Mouse (Mus musculus) lung, embryonic 14.5 days (tissue): ENCODE results near the gene Fank1. TPM values are rescaled to one million over a fixed set of nuclear protein-coding genes. Genes with fewer than 3 reads are reported as not detected.

ENCODE experiments used
- ATAC-seq: fragments of 200-750 bp; cut with Nextera tagmentation; 2 replicates; pipeline ENCODE4 v1.8.0; 2017; ENCODE audit warnings: mild to moderate bottlenecking, moderate TSS enrichment, moderate library complexity; ENCODE audit not compliant: insufficient read depth
- DNase-seq: peaks from one replicate; pipeline ENCODE4 v3.0.0-alpha.2; 2015
- H3K27ac ChIP-seq: fragments of 300-500 bp; sonication (generic); 2 replicates; pipeline ENCODE4 v1.5.1; 2014; ENCODE audit warnings: low read depth, mild to moderate bottlenecking, moderate library complexity
- H3K27me3 ChIP-seq: fragments of 300-500 bp; sonication (generic); 2 replicates; pipeline ENCODE4 v1.6.1; 2014; ENCODE audit warnings: low read length, control low read depth; ENCODE audit not compliant: insufficient read depth
- H3K36me3 ChIP-seq: fragments of 300-500 bp; sonication (generic); 2 replicates; pipeline ENCODE4 v1.6.1; 2014; ENCODE audit warnings: control low read depth; ENCODE audit not compliant: insufficient read depth
- H3K4me1 ChIP-seq: fragments of 300-500 bp; sonication (generic); 2 replicates; pipeline ENCODE4 v1.6.1; 2014; ENCODE audit warnings: antibody characterized with exemption, control low read depth; ENCODE audit not compliant: insufficient read depth
- H3K4me2 ChIP-seq: fragments of 300-500 bp; sonication (generic); 2 replicates; pipeline ENCODE4 v1.6.1; 2014; ENCODE audit warnings: mild to moderate bottlenecking
- H3K4me3 ChIP-seq: fragments of 300-500 bp; sonication (generic); 2 replicates; pipeline ENCODE4 v1.5.1; 2014; ENCODE audit warnings: low read depth, low read length
- H3K9ac ChIP-seq: fragments of 300-500 bp; sonication (generic); 2 replicates; pipeline ENCODE4 v1.6.1; 2014
- H3K9me3 ChIP-seq: fragments of 300-500 bp; sonication (generic); 2 replicates; pipeline ENCODE4 v1.6.1; 2016; ENCODE audit warnings: low read depth, low read length, control low read depth
- CTCF ChIP-seq: IDR thresholded peaks from 2 replicates; pipeline ENCODE4 v1.5.1; 2016; ENCODE audit warnings: antibody characterized with exemption, low read depth
- WGBS: fragments of 180-500 bp; shearing (Covaris S2); extraction: QIAGEN DNeasy Blood & Tissue Kit; methylation state at CpG from one replicate; pipeline ENCODE4 v1.1.7; 2014; 5-methylcytosine and 5-hydroxymethylcytosine counted together
- polyA plus RNA-seq: library from polyadenylated mRNA; unstranded; fragments of >200 nt; fragmentation: Nextera tagmentation; extraction: Ambion mirVana; gene quantifications from 2 replicates; pipeline ENCODE4 v1.2.1, GENCODE M21; 2014

Gene Fank1
- polyA plus RNA-seq, 1 experiment from 2014 or later, result 0.29 TPM

DNA sequence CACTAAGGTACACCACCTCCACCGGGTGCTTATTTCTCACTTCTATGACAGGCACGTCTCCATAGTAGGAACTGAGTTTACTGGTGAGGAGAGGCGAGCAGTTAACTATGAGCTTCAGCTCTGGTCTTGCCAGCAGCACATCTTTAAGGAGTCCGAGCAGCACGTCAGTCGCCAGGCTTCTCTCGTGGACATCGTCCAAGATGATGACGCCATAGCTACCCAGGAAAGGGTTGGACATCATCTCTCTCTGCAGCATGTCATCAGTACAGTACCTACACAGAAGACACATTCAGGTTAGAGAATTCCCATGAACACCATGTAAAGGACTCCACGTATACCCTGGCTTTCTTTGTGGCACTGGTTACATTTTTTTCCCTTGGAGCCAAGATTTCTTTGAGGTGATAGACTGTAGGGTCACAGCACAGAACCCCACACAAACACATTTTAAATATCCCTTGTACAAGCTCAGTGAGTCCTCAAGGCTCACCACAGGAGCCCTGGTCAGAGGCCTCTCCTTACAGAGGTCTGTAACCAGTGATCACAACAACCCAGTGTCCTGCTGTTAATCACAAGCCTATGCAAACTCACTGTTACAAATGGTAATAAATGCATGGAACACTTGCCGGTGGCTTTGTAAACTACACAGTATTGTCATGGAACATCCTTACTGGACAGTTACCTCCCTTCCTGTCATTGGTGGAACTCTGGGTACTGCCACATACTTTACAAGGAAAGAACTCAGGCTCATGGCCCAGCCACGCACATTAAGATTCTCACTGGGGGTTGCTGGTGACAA, 33.9 kb upstream of the Fank1 start:
- Histone ChIP-seq H3K9me3 (no peaks in the 10 kb centered on the region), H3K27me3 (no peaks in the 10 kb centered on the region), H3K27ac (no peak overlapping the region), H3K4me1 (no peaks in the 10 kb centered on the region), H3K9ac (no peak overlapping the region), H3K4me3 (no peak overlapping the region), H3K36me3 (peaks cover 6% of the 10 kb centered on the region; the same call in 1 of the 2 replicates), H3K4me2 (no peak overlapping the region)
- DNase-seq (no peak), ATAC-seq (no peak)
- TF ChIP-seq CTCF, result no peak
- WGBS, result 81% methylated on average over 12 of the region's 12 CpGs

DNA sequence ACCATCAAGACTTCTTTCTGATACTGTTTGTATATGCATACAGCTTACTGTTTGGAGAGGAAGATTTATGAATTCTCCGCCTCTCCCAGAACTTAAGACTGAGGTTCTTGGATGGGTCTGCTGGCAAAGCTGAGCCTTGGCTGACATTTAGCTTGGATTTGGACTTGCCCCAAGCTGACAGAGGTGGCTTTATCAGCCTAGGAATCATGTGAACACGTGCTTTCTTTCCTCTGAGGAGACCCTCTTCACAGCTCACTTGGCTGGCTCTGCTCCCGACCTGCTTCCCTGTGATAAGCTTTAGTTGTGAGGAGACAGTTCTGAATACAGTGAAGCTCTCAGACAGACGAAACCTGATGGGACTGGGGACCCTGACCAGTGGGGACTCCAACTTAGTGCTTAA, 33.0 kb upstream of the Fank1 start:
- Histone ChIP-seq H3K9ac (no peak overlapping the region), H3K9me3 (no peaks in the 10 kb centered on the region), H3K27ac (no peak overlapping the region), H3K4me3 (no peak overlapping the region), H3K27me3 (no peaks in the 10 kb centered on the region), H3K4me1 (no peaks in the 10 kb centered on the region), H3K36me3 (peaks cover 6% of the 10 kb centered on the region; the same call in 1 of the 2 replicates), H3K4me2 (no peak overlapping the region)
- 40% methylated on average over 4 of the region's 4 CpGs for WGBS
- ATAC-seq (no peak), DNase-seq (peak; percentile 36)
- TF ChIP-seq CTCF, result no peak

DNA sequence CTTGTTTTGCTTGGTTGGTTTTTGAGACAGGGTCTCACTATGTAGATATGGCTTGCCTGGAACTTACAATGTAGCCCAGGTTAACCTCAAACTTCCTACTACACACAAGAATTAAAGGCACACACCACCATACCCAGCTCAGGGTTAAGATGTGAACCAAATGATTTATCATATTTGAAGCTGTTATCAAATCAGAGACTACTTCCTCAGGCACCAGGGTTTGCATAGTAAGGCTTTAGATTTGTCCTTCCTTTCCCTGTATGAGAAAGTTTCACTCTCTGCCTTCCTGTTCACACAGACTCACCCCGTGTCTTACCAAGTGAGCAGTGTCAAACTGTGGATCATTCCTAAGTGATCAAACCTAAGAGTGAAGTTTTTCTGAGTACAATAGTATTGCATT, 32.5 kb upstream of the Fank1 start:
- Histone ChIP-seq H3K4me3 (no peak overlapping the region), H3K4me2 (no peak overlapping the region), H3K9ac (no peak overlapping the region), H3K36me3 (peaks cover 6% of the 10 kb centered on the region; the same call in 1 of the 2 replicates), H3K27ac (0 out of 2 replicates have a peak overlapping the region, but pooled peaks have one; percentile 37), H3K27me3 (no peaks in the 10 kb centered on the region), H3K4me1 (no peaks in the 10 kb centered on the region), H3K9me3 (no peaks in the 10 kb centered on the region)
- DNase-seq (no peak), ATAC-seq (no peak)
- no peak for TF ChIP-seq CTCF
- WGBS, result 76% methylated on average over 1 of the region's 1 CpGs

DNA sequence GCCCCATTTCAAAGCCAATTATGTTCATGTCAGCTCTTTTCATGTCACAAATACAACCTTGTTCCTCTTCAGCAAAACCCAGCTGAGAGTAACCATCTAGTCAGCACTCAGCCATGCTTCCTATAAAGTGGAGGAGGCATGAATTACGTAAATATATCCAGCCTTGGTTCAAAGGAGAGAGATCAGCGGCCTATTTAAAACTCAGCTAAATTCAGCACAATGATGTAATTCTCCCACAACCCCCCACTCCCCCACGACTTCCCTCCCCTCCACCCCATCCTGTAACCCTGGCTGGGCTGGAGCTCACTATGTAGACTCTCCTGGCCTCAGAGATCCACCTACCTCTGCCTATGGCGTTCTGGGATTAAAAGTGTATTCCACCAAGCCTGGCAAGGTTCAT, 32.0 kb upstream of the Fank1 start:
- DNase-seq, result peak; percentile 33
- Histone ChIP-seq H3K9ac (no peak overlapping the region), H3K9me3 (no peaks in the 10 kb centered on the region), H3K27ac (0 out of 2 replicates have a peak overlapping the region, but pooled peaks have one; percentile 37), H3K36me3 (peaks cover 6% of the 10 kb centered on the region; the same call in 1 of the 2 replicates), H3K4me2 (no peak overlapping the region), H3K4me3 (no peak overlapping the region), H3K27me3 (no peaks in the 10 kb centered on the region), H3K4me1 (no peaks in the 10 kb centered on the region)
- ATAC-seq, result peak; percentile 47; the same call in 1 of the 2 replicates
- no peak for TF ChIP-seq CTCF
- 37% methylated on average over 4 of the region's 4 CpGs for WGBS

DNA sequence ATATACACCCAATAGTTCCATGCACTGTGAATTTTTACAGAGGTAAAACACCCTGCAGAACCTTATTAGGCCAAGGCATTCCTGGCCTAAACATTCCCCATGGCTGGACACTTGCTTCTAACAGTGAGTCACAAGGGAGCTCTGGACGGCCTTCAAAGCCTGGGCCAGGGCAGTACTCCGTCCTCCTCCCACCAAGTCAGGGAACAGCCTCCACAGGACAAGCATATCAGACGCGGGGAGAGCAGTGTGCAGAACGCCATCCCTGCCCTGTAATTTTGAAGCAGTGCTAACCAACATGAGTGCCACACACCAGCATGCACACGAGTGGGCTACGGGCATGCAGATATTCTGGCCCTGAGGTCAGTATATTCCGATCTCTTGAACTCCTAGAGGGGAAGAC, 29.3 kb upstream of the Fank1 start:
- Histone ChIP-seq H3K4me3 (no peak overlapping the region), H3K27me3 (no peaks in the 10 kb centered on the region), H3K36me3 (no peaks in the 10 kb centered on the region), H3K9me3 (no peaks in the 10 kb centered on the region), H3K4me1 (no peaks in the 10 kb centered on the region), H3K9ac (no peak overlapping the region), H3K27ac (no peak overlapping the region), H3K4me2 (no peak overlapping the region)
- 73% methylated on average over 8 of the region's 8 CpGs for WGBS
- no peak for TF ChIP-seq CTCF
- DNase-seq (no peak), ATAC-seq (no peak)

DNA sequence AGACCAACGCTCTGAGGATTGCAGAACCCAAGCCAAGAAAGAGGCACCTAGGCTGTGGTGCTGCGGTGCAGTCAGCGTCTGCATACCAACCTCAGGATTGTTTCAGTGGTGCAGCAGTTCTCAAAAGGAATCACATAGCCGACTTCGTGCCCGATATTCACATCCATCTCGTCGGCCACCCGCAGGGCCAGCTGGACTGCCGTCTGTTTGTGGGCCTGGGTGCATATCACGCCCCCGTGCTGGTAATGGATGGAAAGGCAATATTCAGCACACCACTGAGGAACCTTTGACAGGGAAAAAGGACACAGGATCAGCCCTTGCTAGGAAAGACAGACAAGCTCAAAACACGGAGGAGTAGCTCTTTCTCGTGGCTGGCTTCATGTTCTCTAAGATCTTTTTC, 27.9 kb upstream of the Fank1 start:
- no peak overlapping the region for H3K9ac ChIP-seq
- 69% methylated on average over 14 of the region's 14 CpGs for WGBS
- no peak overlapping the region for H3K27ac ChIP-seq
- H3K36me3 ChIP-seq, result no peaks in the 10 kb centered on the region
- no peak for TF ChIP-seq CTCF
- H3K4me2 ChIP-seq, result no peak overlapping the region
- no peaks in the 10 kb centered on the region for H3K27me3 ChIP-seq
- no peaks in the 10 kb centered on the region for H3K4me1 ChIP-seq
- ATAC-seq, result no peak
- H3K4me3 ChIP-seq, result no peak overlapping the region
- DNase-seq, result no peak
- no peaks in the 10 kb centered on the region for H3K9me3 ChIP-seq

DNA sequence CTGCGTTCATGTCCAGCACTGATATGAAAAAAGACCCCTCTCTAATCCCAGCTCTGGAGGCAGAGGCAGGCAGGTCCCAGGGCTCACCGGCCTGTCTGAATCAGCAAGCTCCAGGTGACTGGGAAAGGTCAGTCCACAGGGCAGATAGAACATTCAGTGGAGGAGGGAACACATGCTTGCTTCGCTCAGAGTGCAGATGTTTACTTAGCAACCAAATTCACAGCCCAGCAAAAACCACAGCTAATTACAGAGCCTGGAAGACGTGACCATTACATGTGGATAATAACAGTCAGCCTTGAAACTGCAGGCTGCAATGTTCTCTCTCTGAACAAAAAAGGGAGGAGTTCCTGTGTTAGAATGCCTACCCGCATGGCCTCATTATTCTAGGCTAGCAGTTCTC, 26.0 kb upstream of the Fank1 start:
- DNase-seq (no peak), ATAC-seq (no peak)
- no peak overlapping the region for H3K4me3 ChIP-seq
- no peak overlapping the region for H3K9ac ChIP-seq
- no peak for TF ChIP-seq CTCF
- no peaks in the 10 kb centered on the region for H3K9me3 ChIP-seq
- no peak overlapping the region for H3K4me2 ChIP-seq
- no peaks in the 10 kb centered on the region for H3K36me3 ChIP-seq
- H3K27me3 ChIP-seq, result no peaks in the 10 kb centered on the region
- no peak overlapping the region for H3K27ac ChIP-seq
- WGBS, result 61% methylated on average over 5 of the region's 5 CpGs
- no peaks in the 10 kb centered on the region for H3K4me1 ChIP-seq
